Mouse (Mus musculus) CH12.LX (cell line): Measurements from ENCODE around the gene 4931417E11Rik. TPM values are rescaled to one million over a fixed set of nuclear protein-coding genes. Genes with fewer than 3 reads are reported as not detected.

Experiments
- DNase-seq: peaks from one replicate; pipeline ENCODE4 v3.0.0-alpha.2; 2013; ENCODE audit errors: extremely low read depth
- H3K27ac ChIP-seq: 2 replicates; pipeline ENCODE4 v1.5.1; 2012; ENCODE audit warnings: low read depth, mild to moderate bottlenecking, control low read depth, moderate library complexity; ENCODE audit not compliant: insufficient read depth
- H3K27me3 ChIP-seq: replicated peaks from 2 replicates; pipeline ENCODE3; 2012; ENCODE audit warnings: inconsistent platforms
- H3K36me3 ChIP-seq, 2 experiments: replicated peaks in 1 of 2; 2 replicates each; pipeline versions ENCODE3 to v1.6.1; 2012; ENCODE audit warnings: inconsistent platforms in 1 of 2, low read length in 1 of 2, mild to moderate bottlenecking in 1 of 2, mixed read lengths in 1 of 2, moderate library complexity in 1 of 2; ENCODE audit not compliant: control insufficient read depth in 1 of 2, insufficient read depth in 1 of 2
- H3K4me1 ChIP-seq, 2 experiments: 2 replicates each; pipeline ENCODE4 v1.6.1; 2012; ENCODE audit warnings: inconsistent platforms in 1 of 2, moderate library complexity in 1 of 2; ENCODE audit not compliant: insufficient read depth in 2 of 2, control insufficient read depth in 1 of 2
- H3K4me2 ChIP-seq: 2 replicates; pipeline ENCODE4 v1.6.1; 2012; ENCODE audit warnings: low read depth, mild to moderate bottlenecking, control low read depth; ENCODE audit not compliant: poor library complexity, insufficient read depth, severe bottlenecking
- H3K4me3 ChIP-seq, 3 experiments: fragments of 150-350 bp in 1 of 3; sonication (generic) in 1 of 3; replicated peaks in 1 of 3; 2 replicates each; pipeline versions ENCODE3 to v1.5.1; 2011 to 2012; ENCODE audit warnings: low read depth in 2 of 3, low read length in 2 of 3, mild to moderate bottlenecking in 2 of 3, moderate library complexity in 2 of 3, control low read depth in 1 of 3, improper control_type of control experiment in 1 of 3, inconsistent platforms in 1 of 3, mixed read lengths in 1 of 3; ENCODE audit not compliant: poor library complexity in 1 of 3
- H3K79me2 ChIP-seq: replicated peaks from 2 replicates; pipeline ENCODE4 v1.6.1; 2012; ENCODE audit warnings: mild to moderate bottlenecking, moderate library complexity; ENCODE audit not compliant: control insufficient read depth, poor library complexity, insufficient read depth, severe bottlenecking; ENCODE audit errors: extremely low read depth
- H3K9ac ChIP-seq: 2 replicates; pipeline ENCODE4 v1.6.1; 2012; ENCODE audit warnings: low read depth, mild to moderate bottlenecking, control low read depth, moderate library complexity; ENCODE audit not compliant: insufficient read depth
- H3K9me3 ChIP-seq: replicated peaks from 2 replicates; pipeline ENCODE3; 2012; ENCODE audit warnings: low read length, inconsistent platforms, mixed read lengths
- CTCF ChIP-seq, 2 experiments: IDR thresholded peaks in 1 of 2; conservative IDR thresholded peaks in 1 of 2; 2 replicates each; pipeline ENCODE4 v1.5.1; 2011 to 2012; ENCODE audit warnings: low read depth in 2 of 2, low read length in 2 of 2, improper control_type of control experiment in 1 of 2, inconsistent platforms in 1 of 2, mild to moderate bottlenecking in 1 of 2, moderate library complexity in 1 of 2
- EP300 ChIP-seq: IDR thresholded peaks from 2 replicates; pipeline ENCODE4 v1.6.1; 2011; ENCODE audit warnings: low read length, improper control_type of control experiment
- ETS1 ChIP-seq: conservative IDR thresholded peaks from 2 replicates; pipeline ENCODE4 v1.6.1; 2012; ENCODE audit warnings: low read depth, mild to moderate bottlenecking, inconsistent platforms, low read length, improper control_type of control experiment, moderate library complexity
- GABPA ChIP-seq: IDR thresholded peaks from 2 replicates; pipeline ENCODE4 v1.6.1; 2012; ENCODE audit warnings: low read depth, low read length, improper control_type of control experiment, inconsistent platforms; ENCODE audit not compliant: insufficient replicate concordance
- MAZ ChIP-seq: IDR thresholded peaks from 2 replicates; pipeline ENCODE4 v1.6.1; 2012; ENCODE audit warnings: low read depth, mild to moderate bottlenecking, inconsistent platforms, low read length, improper control_type of control experiment, moderate library complexity
- MXI1 ChIP-seq: IDR thresholded peaks from 2 replicates; pipeline ENCODE4 v1.6.1; 2011; ENCODE audit warnings: mild to moderate bottlenecking, low read depth, low read length, improper control_type of control experiment
- MYC ChIP-seq: IDR thresholded peaks from 2 replicates; pipeline ENCODE4 v1.6.1; 2011; ENCODE audit warnings: low read depth, mild to moderate bottlenecking, improper control_type of control experiment, low read length
- NELFE ChIP-seq: IDR thresholded peaks from 2 replicates; pipeline ENCODE4 v1.6.1; 2011; ENCODE audit warnings: low read depth, low read length, improper control_type of control experiment
- PAX5 ChIP-seq: IDR thresholded peaks from 2 replicates; pipeline ENCODE4 v1.6.1; 2012; ENCODE audit warnings: low read length, inconsistent platforms, mixed read lengths
- POLR2AphosphoS2 ChIP-seq: IDR thresholded peaks from 2 replicates; pipeline ENCODE4 v1.6.1; 2011; ENCODE audit warnings: low read depth, low read length, improper control_type of control experiment
- RAD21 ChIP-seq: IDR thresholded peaks from 2 replicates; pipeline ENCODE4 v1.6.1; 2011; ENCODE audit warnings: low read depth, mild to moderate bottlenecking, low read length, improper control_type of control experiment, moderate library complexity
- SMC3 ChIP-seq: IDR thresholded peaks from 2 replicates; pipeline ENCODE4 v1.6.1; 2011; ENCODE audit warnings: low read depth, low read length, improper control_type of control experiment
- UBTF ChIP-seq: IDR thresholded peaks from 2 replicates; pipeline ENCODE4 v1.6.1; 2012; ENCODE audit warnings: low read depth, mild to moderate bottlenecking, inconsistent platforms, low read length, improper control_type of control experiment, moderate library complexity
- USF1 ChIP-seq: IDR thresholded peaks from 2 replicates; pipeline ENCODE4 v1.6.1; 2014; ENCODE audit warnings: low read depth, mild to moderate bottlenecking, inconsistent platforms, low read length, improper control_type of control experiment
- USF2 ChIP-seq: conservative IDR thresholded peaks from 2 replicates; pipeline ENCODE4 v1.6.1; 2011; ENCODE audit warnings: low read depth, low read length, improper control_type of control experiment
- ZC3H11A ChIP-seq: IDR thresholded peaks from 2 replicates; pipeline ENCODE4 v1.6.1; 2012; ENCODE audit warnings: low read depth, mild to moderate bottlenecking, inconsistent platforms, low read length, improper control_type of control experiment
- ZMIZ1 ChIP-seq: IDR thresholded peaks from 2 replicates; pipeline ENCODE4 v1.6.1; 2012; ENCODE audit warnings: low read depth, mild to moderate bottlenecking, inconsistent platforms, low read length, improper control_type of control experiment
- ZNF384 ChIP-seq: IDR thresholded peaks from 2 replicates; pipeline ENCODE4 v1.6.1; 2012; ENCODE audit warnings: low read depth, low read length, improper control_type of control experiment, inconsistent platforms
- dilution Hi-C: fragments of 300-500 bp; cut with MboI; formaldehyde crosslinking; loops from 2 replicates; pipeline ENCODE4 v1.14.3; 2020; ENCODE audit warnings: low sequenced_read_pairs; ENCODE audit not compliant: extremely low pct_unique_long_range_greater_than_20kb, extremely low pct_ligation_motif_present
- in situ Hi-C: fragments of 300-500 bp; cut with MboI; formaldehyde crosslinking; loops from 3 replicates; pipeline ENCODE4 v1.14.3; 2019; ENCODE audit warnings: low sequenced_read_pairs, low pct_ligation_motif_present, low pct_unique_long_range_greater_than_20kb, mixed read lengths
- polyA plus RNA-seq: library from polyadenylated mRNA; unstranded; fragments of >175 nt; gene quantifications from 2 replicates; pipeline ENCODE4 v1.2.1, GENCODE M21; 2012; ENCODE audit warnings: low read depth; ENCODE audit not compliant: insufficient read length
- total RNA-seq, 2 experiments: library from RNA; depleted of rRNA; stranded (reverse); fragments of 300-350 nt in 1 of 2; fragments of >200 nt in 1 of 2; gene quantifications; 2 replicates each; pipeline ENCODE4 v1.2.3; 2012 to 2014

The 4931417E11Rik gene
- total RNA-seq (2012; rRNA removed) (not detected in 2 replicates), total RNA-seq (2014; rRNA removed) (not detected in 2 replicates), polyA plus RNA-seq (not detected in 2 replicates)

GRCm38 (mm10) chr6:73469567-73469966, at the start of gene 4931417E11Rik:
4931417E11Rik (minus strand) TSS chr6:73469667.
- no peak within 1 kb of the TSS for H3K27ac ChIP-seq
- no peak within 1 kb of the TSS for H3K4me2 ChIP-seq
- no peak for DNase-seq
- no peak within 1 kb of the TSS for H3K4me3 ChIP-seq
- TF ChIP-seq SMC3 (no peak), EP300 (no peak), NELFE (no peak), USF1 (no peak), ZMIZ1 (no peak), GABPA (no peak), ZNF384 (no peak), UBTF (no peak), ETS1 (no peak), MAZ (no peak), PAX5 (no peak), ZC3H11A (no peak), MYC (no peak), MXI1 (no peak), USF2 (no peak)
- TF ChIP-seq, all 38 proteins: peak for 0
- H3K4me1 ChIP-seq: no peaks in the 10 kb centered on the region
- in situ Hi-C loops: no loop called here
- no peaks in the 10 kb centered on the region for H3K36me3 ChIP-seq
- H3K79me2 ChIP-seq: no peaks in the 10 kb centered on the region
- no peak within 1 kb of the TSS for H3K9ac ChIP-seq
- H3K27me3 ChIP-seq: no peaks in the 10 kb centered on the region
- H3K9me3 ChIP-seq: peaks cover 40% of the 10 kb centered on the region
- dilution Hi-C loops: no loop called here

DNA sequence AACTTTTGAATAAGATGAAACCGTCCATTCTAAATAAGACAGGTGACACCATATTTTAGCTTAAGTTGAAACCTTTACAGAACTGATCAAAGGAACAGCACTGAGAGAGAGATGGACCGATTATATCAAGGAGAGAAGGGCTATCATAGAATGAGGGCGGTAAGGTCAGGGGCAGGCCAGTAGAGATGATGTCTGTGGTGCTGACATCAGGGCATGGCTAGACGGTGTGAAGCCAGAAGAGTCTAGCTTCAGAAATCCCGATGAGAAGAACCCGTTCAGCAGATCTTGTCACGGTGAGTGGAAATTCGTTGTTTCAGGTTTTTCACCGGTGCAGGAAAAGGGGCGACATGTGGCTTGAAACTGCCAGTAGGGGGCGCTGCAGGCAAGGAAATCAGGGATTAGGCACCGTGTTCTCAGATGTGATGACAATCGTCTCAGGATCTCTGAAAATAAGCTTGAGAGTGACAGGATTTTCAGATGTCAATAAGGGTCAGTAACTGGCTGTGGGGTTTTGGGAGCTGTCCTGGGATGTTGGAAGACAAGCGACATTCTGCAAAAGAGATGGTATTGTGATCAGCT, 48.4 kb upstream of the 4931417E11Rik start:
- in situ Hi-C loops (no loop called here), dilution Hi-C loops (no loop called here)
- Histone ChIP-seq H3K27ac (no peak overlapping the region), H3K4me2 (no peak overlapping the region), H3K27me3 (no peaks in the 10 kb centered on the region), H3K4me3 (no peak overlapping the region), H3K9ac (no peak overlapping the region), H3K4me1 (no peaks in the 10 kb centered on the region), H3K36me3 (no peaks in the 10 kb centered on the region), H3K79me2 (no peaks in the 10 kb centered on the region), H3K9me3 (peaks cover 22% of the 10 kb centered on the region)
- TF ChIP-seq POLR2AphosphoS2 (no peak), CTCF (conservative IDR thresholded peaks at IDR 0.05 in 1 of 2, IDR thresholded peaks at IDR 0.05 in 1 of 2; ENCODE audit: low read depth in 2 of 2, low read length in 2 of 2) (peak; percentile 19 to 31; a peak in 2 of 4 replicates), RAD21 (peak; percentile 30), GABPA (no peak)
- peak; percentile 19 for DNase-seq
